Mouse (Mus musculus): ENCODE results near the gene Ttc34. TPM values are rescaled to one million over a fixed set of nuclear protein-coding genes. Genes with fewer than 3 reads are reported as not detected.

The Ttc34 gene
- polyA plus RNA-seq, 1 experiment from 2014 or later, result 0.62 TPM

Other genes starting within 250 kb of the Ttc34 start
- gene Prdm16, start 200.6 kb upstream of the Ttc34 start, polyA plus RNA-seq (2015; fragmentation: Nextera tagmentation; extraction: Ambion mirVana), result 8.7 and 12.5 TPM in 2 replicates
- not detected in 2 replicates for gene Actrt2, start 169.6 kb upstream of the Ttc34 start, polyA plus RNA-seq (2015; fragmentation: Nextera tagmentation; extraction: Ambion mirVana)
- 0.32 and 0.35 TPM in 2 replicates for gene Mmel1, start 32.1 kb downstream of the Ttc34 start, polyA plus RNA-seq (2015; fragmentation: Nextera tagmentation; extraction: Ambion mirVana)
- gene Fam213b, start 61.7 kb downstream of the Ttc34 start, polyA plus RNA-seq (2015; fragmentation: Nextera tagmentation; extraction: Ambion mirVana), result 43.4 and 46.9 TPM in 2 replicates
- 0.40 TPM in 2 replicates for gene Tnfrsf14, start 91.1 kb downstream of the Ttc34 start, polyA plus RNA-seq (2015; fragmentation: Nextera tagmentation; extraction: Ambion mirVana)
- gene Hes5, start 123.5 kb downstream of the Ttc34 start, polyA plus RNA-seq (2015; fragmentation: Nextera tagmentation; extraction: Ambion mirVana), result 291 and 346 TPM in 2 replicates
- 42.0 and 43.3 TPM in 2 replicates for gene Pank4, start 126.7 kb downstream of the Ttc34 start, polyA plus RNA-seq (2015; fragmentation: Nextera tagmentation; extraction: Ambion mirVana)
- gene Plch2, start 219.3 kb downstream of the Ttc34 start, polyA plus RNA-seq (2015; fragmentation: Nextera tagmentation; extraction: Ambion mirVana), result 7.7 and 9.0 TPM in 2 replicates
- 19.6 and 21.8 TPM in 2 replicates for gene Pex10, start 229.6 kb downstream of the Ttc34 start, polyA plus RNA-seq (2015; fragmentation: Nextera tagmentation; extraction: Ambion mirVana)
- gene Rer1, start 248.9 kb downstream of the Ttc34 start, polyA plus RNA-seq (2015; fragmentation: Nextera tagmentation; extraction: Ambion mirVana), result 121 and 124 TPM in 2 replicates
- 6.0 and 8.9 TPM in 2 replicates for gene Morn1, start 249.1 kb downstream of the Ttc34 start, polyA plus RNA-seq (2015; fragmentation: Nextera tagmentation; extraction: Ambion mirVana)

All from midbrain, embryonic 13.5 days (tissue).